Mouse (Mus musculus): ENCODE results near the gene Slc25a13. TPM values are rescaled to one million over a fixed set of nuclear protein-coding genes. Genes with fewer than 3 reads are reported as not detected.

The Slc25a13 gene
- total and polyA plus RNA-seq, 3 experiments: 15.6 to 16.7 TPM; not detected in 1

DNA sequence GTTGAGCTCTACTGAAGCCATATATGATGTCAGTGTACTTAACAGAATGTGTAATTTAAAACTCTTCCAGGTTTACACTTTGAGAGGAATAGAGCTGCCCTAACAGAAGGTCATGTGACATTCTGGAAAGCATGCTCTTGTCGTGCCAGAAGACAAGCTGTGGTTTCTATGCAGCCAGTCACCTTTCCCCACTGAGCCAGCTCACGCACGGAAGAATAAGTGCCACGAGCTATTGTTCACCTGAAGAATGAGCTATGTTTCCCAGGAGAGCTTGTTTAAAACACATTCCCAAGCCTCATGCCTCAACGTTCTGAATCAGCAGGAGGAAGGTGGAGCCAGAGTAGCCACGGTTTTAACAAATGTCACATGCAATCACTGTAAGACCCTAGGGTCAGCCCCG is 73.4 kb downstream of the Slc25a13 start:
- no peaks in the 10 kb centered on the region for H3K4me1 ChIP-seq (ENCODE audit: control insufficient read depth in 1 of 2, insufficient read depth in 2 of 2, low read length in 2 of 2)
- H3K27ac ChIP-seq (ENCODE audit: control insufficient read depth, low read depth, low read length): no peak overlapping the region
- TF ChIP-seq MAFK (IDR thresholded peaks at IDR 0.05; ENCODE audit: borderline replicate concordance, low read depth, low read length) (no peak), ETS1 (IDR thresholded peaks at IDR 0.05; ENCODE audit: low read depth, low read length) (no peak), POLR2AphosphoS5 (IDR thresholded peaks at IDR 0.05; ENCODE audit: borderline replicate concordance, low read depth, low read length) (no peak), MEF2A (IDR thresholded peaks at IDR 0.05; ENCODE audit: extremely low read depth, insufficient replicate concordance, low read depth, low read length, poor library complexity, severe bottlenecking) (no peak), MXI1 (IDR thresholded peaks at IDR 0.05; ENCODE audit: low read depth, low read length) (no peak), POLR2A (IDR thresholded peaks at IDR 0.05; ENCODE audit: control insufficient read depth in 1 of 2, insufficient read depth in 1 of 2, low read depth in 1 of 2, low read length in 2 of 2, poor library complexity in 1 of 2) (no peak), GATA1 (IDR thresholded peaks at IDR 0.05; ENCODE audit: low read depth, low read length) (no peak)
- H3K9me3 ChIP-seq (replicated peaks; ENCODE audit: insufficient read depth, low read length): no peaks in the 10 kb centered on the region
- no peaks in the 10 kb centered on the region for H3K36me3 ChIP-seq (ENCODE audit: control insufficient read depth in 1 of 2, insufficient read depth in 2 of 2, low read length in 2 of 2)
- H3K4me3 ChIP-seq (ENCODE audit: control insufficient read depth in 1 of 2, insufficient read depth in 1 of 2, low read depth in 2 of 2, low read length in 2 of 2): no peak overlapping the region
- no peaks in the 10 kb centered on the region for H3K27me3 ChIP-seq (ENCODE audit: control insufficient read depth in 1 of 2, insufficient read depth in 2 of 2, low read length in 2 of 2)
- H3K79me2 ChIP-seq (ENCODE audit: control insufficient read depth, insufficient read depth, low read length, poor library complexity): no peaks in the 10 kb centered on the region
- H3K9ac ChIP-seq (ENCODE audit: control insufficient read depth, low read depth, low read length, poor library complexity, severe bottlenecking): no peak overlapping the region
- no peak for DNase-seq (ENCODE audit: low read depth, low spot score)

DNA sequence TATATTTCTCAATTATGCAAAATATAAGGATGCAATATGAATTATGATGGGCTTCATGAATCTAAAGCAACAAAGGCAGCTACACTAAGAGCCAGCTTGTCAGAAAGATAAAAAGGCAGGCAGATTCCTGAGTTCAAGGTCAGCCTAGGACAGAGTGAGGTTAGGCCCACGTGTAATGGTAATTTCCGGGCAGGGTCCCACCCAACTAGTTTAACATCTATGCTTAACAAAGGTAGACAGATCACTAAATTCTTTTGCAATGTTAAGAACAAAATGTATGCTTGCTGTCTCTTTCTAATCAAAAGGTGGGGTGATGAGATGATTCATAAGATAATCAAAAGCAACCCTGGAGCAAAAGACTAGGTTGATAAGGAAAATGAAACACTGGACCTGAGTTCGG is 76.6 kb downstream of the Slc25a13 start:
- H3K36me3 ChIP-seq (ENCODE audit: control insufficient read depth in 1 of 2, insufficient read depth in 2 of 2, low read length in 2 of 2): no peaks in the 10 kb centered on the region
- H3K79me2 ChIP-seq (ENCODE audit: control insufficient read depth, insufficient read depth, low read length, poor library complexity): no peaks in the 10 kb centered on the region
- TF ChIP-seq E2F4 (IDR thresholded peaks at IDR 0.05; ENCODE audit: borderline replicate concordance, low read depth, low read length) (no peak), ELF1 (IDR thresholded peaks at IDR 0.05; ENCODE audit: low read depth, low read length) (no peak), POLR2AphosphoS5 (IDR thresholded peaks at IDR 0.05; ENCODE audit: borderline replicate concordance, low read depth, low read length) (no peak), USF1 (IDR thresholded peaks at IDR 0.05; ENCODE audit: low read depth, low read length) (no peak), MYC (IDR thresholded peaks at IDR 0.05; ENCODE audit: low read depth, low read length) (no peak), TBP (IDR thresholded peaks at IDR 0.05; ENCODE audit: low read depth, low read length) (no peak), CTCF (IDR thresholded peaks at IDR 0.05 in 2 of 3, conservative IDR thresholded peaks at IDR 0.05 in 1 of 3; ENCODE audit: control insufficient read depth in 1 of 3, insufficient read depth in 1 of 3, low read depth in 2 of 3, low read length in 3 of 3, poor library complexity in 1 of 3, severe bottlenecking in 1 of 3) (no peak), MAFK (IDR thresholded peaks at IDR 0.05; ENCODE audit: borderline replicate concordance, low read depth, low read length) (no peak), RCOR1 (IDR thresholded peaks at IDR 0.05; ENCODE audit: low read depth, low read length) (no peak), GABPA (IDR thresholded peaks at IDR 0.05; ENCODE audit: low read depth, low read length) (no peak), JUND (IDR thresholded peaks at IDR 0.05; ENCODE audit: low read depth, low read length) (no peak), SIN3A (IDR thresholded peaks at IDR 0.05; ENCODE audit: low read length) (no peak), USF2 (IDR thresholded peaks at IDR 0.05; ENCODE audit: borderline replicate concordance in 1 of 2, insufficient read depth in 1 of 2, low read depth in 1 of 2, low read length in 2 of 2) (no peak), ZNF384 (IDR thresholded peaks at IDR 0.05; ENCODE audit: low read depth, low read length) (no peak), RAD21 (IDR thresholded peaks at IDR 0.05; ENCODE audit: low read depth, low read length) (no peak), HCFC1 (IDR thresholded peaks at IDR 0.05; ENCODE audit: low read depth, low read length) (no peak), UBTF (IDR thresholded peaks at IDR 0.05; ENCODE audit: borderline replicate concordance, insufficient read depth, low read depth, low read length) (no peak), KAT2A (conservative IDR thresholded peaks at IDR 0.05; ENCODE audit: low read depth, low read length) (no peak), ZMIZ1 (IDR thresholded peaks at IDR 0.05; ENCODE audit: low read depth, low read length) (no peak)
- H3K9ac ChIP-seq (ENCODE audit: control insufficient read depth, low read depth, low read length, poor library complexity, severe bottlenecking): no peak overlapping the region
- DNase-seq (ENCODE audit: low read depth, low spot score): no peak
- H3K27ac ChIP-seq (ENCODE audit: control insufficient read depth, low read depth, low read length): no peak overlapping the region
- H3K4me3 ChIP-seq (ENCODE audit: control insufficient read depth in 1 of 2, insufficient read depth in 1 of 2, low read depth in 2 of 2, low read length in 2 of 2): no peak overlapping the region
- no peaks in the 10 kb centered on the region for H3K27me3 ChIP-seq (ENCODE audit: control insufficient read depth in 1 of 2, insufficient read depth in 2 of 2, low read length in 2 of 2)
- no peaks in the 10 kb centered on the region for H3K9me3 ChIP-seq (replicated peaks; ENCODE audit: insufficient read depth, low read length)
- H3K4me1 ChIP-seq (ENCODE audit: control insufficient read depth in 1 of 2, insufficient read depth in 2 of 2, low read length in 2 of 2): no peaks in the 10 kb centered on the region
